Mouse (Mus musculus): ENCODE measurements around the gene Arvcf.

Gene Arvcf

DNA sequence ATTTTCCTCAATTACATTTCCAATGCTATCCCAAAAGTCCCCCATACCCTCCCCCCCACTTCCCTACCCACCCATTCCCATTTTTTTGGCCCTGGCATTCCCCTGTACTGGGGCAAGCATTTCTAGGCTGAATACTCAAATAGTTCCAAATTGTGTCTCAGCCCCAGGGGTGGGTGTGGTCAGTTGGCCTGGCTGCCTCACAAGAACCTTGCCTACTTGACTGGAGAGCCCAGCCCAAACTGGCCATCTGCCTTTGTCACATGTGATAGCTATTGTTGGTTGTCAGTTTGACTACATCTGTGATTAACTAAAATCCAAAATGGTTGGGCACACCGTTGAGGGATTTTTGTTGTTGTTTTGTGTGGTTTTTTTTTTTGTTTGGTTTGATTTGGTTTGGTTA is 9.0 kb downstream of the Arvcf start:
- no peak for DNase-seq

DNA sequence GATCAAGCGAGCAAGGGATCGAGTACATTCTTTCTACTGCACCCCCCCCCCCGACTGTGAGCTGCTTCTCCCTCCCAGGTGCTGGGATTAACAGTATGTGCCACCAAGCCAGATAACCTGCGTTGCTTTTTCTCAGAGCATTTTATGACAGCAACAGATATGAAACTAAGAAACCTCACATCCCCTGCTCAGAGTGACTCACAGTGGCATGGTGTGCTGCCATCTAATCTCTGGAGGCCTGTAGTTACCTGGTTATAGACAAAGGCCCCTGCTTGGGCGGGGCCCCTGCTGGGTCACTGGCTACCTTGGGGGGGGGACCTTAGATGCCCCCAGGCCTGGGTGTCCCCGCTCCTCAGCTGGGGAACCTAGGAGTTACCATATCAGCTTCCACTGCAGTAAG is 10.0 kb downstream of the Arvcf start:
- DNase-seq = no peak

DNA sequence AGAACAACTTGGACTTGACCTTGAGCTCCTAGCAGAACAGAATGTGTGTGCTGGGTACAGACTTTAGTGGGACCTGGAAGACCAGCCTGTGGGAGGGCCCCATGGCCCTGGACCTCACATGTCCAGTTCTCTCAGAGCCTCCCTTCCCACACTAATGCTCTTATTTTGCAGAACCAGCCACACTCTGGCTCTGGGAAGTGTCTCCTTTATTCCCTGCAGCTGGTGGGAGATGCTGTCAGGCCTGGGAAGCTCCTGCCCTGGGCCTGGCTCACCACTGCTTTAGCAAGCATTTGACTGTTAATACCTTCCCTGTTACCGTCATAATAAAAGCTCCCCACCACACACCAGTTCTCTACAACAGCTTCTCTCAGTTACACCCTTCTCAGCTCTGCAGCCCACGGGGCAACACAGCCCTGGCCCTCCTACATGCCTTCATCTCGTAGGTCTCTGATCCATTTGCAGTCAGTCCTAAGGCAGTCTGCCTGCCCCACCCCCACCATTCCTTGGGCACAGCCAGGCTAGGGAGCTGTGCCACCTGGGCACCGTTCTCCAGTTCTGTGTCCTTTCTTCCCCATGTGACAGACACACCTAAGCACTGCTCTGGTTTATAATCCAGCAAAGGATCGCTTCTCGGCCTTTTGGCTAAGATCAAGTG is 12.3 kb downstream of the Arvcf start:
- peak; percentile 81 for DNase-seq

DNA sequence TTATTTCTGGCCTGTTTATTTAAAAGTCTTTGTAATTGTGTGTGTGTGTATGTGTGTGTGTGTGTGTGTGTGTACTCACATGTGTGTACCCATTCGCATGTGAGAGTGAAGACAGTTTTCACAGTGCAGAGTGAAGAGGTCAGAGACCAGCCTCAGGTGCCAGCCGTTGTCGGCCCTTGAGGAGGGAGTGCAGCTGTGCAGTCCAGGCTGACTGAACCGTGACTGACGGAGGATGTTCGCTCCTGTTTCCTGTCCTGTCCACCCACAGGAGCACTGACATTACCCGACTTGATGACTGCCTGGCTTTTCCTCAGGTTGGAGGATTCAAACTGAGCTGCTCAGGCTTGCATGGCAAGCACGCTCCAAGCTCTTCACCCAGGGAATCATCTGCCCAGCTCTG is 15.0 kb downstream of the Arvcf start:
- DNase-seq = no peak

DNA sequence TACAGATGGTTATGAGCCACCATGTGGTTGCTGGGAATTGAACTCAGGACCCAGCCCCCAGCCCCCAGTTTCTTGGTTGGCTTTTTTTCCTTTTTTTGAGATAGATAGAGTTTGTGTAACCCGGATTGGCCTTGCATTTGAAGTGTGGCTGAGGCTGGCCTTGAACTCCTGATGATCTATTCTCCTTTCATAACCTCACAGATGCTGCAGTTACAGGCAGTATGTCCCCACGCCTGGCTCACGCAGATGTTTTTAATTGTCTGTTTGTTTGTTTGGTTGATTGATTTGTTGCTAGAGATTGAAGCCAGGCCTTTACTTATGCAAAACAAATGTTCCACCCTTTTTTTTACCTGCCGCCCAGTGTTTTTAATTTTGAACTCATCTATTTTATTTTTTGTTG is 18.9 kb downstream of the Arvcf start:
- DNase-seq = no peak

DNA sequence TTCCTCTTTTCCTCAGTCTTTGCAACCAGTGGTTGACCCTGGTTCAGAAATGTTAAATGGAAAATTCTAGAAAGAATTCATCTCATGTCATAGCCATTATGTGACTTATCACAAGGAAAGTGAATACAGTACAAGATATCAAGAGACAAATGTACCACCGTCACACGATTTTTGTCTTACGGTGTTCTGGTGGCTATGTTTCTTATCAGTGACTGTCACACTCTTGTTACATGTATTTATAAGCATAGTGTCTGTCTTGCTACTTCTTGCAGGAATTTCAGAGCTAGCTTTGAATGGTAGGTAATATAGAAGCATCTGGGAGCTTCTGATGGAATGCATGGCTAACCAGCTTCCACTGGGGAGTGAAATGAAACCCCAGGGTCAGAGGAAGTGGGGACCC is 22.2 kb downstream of the Arvcf start:
- no peak for DNase-seq

DNA sequence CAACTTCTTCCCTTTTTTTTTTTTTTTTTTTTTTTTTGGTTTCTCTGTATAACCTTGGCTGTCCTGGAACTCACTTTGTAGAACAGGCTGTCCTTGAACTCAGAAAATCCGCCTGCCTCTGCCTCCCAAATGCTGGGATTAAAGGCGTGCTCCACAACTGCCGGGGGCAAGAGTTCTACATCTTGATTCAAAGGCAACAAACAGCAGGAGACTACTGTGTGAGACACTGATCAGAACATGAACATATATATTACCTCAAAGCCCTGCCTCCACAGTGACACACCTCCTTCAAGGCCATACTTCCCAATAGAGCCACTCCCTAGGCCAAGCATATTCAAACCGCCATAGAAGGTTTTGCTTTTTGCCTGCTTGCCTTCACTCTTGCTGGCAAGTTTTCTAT is 25.6 kb downstream of the Arvcf start:
- no peak for DNase-seq

DNA sequence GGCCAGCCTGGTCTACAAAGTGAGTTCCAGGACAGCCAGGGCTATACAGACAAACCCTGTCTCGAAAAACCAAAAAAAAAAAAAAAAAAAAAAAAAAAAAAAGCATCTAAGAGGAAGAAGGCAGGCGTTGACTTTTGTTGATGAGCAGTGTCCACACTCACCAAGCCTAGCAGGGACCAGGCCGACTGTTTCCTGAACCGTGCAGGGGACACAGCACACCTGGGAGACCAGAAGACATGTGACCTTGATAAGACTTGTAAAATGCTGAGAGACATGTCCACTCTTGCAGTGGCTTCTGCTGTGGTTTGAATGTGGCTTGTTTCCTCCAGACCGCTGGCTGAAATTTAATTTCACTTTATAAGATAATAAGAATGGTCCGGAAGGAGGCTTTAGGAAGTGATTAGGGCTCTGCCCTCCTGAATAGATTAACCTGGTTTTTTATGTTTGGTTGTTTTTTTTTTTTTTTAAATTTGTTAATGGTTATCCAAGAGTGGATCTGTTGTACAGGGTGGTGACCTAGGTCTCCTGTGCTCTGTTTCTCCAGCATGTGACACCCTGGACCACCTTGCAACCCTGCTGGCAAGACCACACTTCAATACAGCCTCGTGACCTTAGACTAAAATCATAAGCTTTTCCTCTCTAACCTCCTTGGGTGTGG is 28.4 kb downstream of the Arvcf start:
- DNase-seq = no peak

DNA sequence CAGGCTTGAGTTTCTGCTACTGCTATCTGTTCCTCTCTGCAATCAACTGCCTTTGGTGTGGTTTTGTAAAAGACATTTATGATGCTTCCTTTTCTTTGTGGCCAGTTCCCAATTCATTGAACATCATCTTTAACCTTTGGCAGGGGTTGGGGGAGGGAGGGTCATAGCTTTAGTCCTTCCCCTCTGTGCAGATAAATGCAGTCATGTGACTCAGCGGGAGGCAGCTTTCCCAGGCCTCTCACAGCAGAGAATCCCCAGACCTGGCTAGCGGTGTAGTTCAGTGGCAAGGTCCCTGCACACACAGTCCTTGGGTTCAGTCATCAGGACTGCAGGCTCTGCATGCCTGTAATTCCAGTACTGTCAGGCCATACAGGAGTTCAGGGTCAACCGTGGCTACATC is 29.2 kb downstream of the Arvcf start:
- no peak for DNase-seq

DNA sequence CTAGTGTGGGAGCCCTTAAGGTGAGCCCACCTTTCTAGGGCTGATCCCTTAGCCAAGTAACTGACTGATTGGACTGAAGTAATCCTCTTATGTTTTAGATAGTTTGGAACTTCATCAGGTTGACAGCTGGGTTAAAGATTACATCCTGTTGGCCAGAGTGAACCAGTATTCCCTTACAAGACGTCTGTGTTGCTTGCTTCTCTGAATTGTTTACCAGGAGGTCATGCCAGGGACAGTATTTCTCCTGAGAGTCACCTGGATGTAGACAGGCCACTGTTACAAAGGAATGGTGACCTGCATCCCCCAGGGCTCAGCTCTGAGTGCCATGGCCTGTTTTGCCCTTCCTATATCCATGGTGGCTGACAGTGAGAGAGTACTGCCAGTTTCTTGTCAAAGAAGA is 30.5 kb downstream of the Arvcf start:
- DNase-seq = no peak

DNA sequence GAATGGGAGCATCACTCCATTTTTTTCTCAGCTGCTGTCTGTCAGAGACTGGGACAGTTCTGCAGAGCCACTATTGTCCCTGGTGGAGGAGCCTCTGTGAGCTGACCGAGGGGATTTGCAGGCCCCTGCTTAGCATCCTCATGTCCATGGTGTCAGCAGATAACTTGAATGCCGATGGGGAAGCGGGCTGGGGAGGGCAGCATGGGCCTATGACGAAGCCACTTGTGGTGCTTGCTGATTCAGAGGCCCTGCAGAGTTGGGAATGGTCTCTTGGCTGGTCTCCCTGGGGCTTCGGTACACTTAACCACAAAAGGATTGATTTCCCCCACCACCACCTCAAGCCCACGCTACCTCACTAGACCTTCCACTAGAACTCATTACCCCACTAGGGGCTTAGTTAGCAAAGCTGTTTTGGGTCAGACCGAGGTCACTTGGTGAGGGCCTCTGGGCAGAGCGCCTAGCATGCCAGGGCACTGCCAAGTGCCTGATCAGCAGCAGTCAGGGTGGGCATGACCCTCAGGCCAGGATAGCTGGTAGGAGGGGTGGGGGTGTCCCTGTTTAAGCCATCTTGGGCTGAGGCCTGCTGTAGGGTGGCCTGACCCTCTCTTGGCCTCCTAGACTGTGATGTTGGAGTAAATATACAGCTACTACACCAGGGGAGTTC is 31.5 kb downstream of the Arvcf start:
- DNase-seq = peak; percentile 23

DNA sequence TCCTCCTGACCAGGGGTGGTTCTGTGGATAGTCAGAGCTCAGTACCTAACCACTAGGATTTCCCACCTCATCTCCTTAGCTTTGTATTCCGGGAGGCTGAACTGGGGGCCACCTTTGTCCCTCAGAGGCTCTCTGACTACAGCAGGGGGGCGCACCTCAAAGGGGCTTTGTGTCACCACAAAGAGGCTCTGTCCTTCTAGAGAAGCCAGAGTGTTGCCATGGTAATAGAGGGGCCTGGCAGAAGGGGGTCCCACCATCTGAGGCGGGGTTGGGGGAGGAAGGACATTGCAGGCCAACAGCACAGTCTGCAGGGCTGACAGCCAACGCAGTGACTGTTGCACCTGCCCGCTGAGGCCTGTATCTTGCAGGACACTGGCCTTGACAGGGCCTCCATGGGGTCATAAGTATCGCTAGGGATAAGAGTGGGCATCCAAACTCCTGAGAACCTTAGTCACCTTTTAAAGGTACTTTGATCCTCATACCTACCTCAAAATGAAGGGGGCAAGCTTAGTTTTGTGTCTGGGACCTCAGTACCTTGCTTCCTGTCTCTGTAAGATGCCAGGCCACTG is 32.6 kb downstream of the Arvcf start:
- DNase-seq = peak; percentile 33

DNA sequence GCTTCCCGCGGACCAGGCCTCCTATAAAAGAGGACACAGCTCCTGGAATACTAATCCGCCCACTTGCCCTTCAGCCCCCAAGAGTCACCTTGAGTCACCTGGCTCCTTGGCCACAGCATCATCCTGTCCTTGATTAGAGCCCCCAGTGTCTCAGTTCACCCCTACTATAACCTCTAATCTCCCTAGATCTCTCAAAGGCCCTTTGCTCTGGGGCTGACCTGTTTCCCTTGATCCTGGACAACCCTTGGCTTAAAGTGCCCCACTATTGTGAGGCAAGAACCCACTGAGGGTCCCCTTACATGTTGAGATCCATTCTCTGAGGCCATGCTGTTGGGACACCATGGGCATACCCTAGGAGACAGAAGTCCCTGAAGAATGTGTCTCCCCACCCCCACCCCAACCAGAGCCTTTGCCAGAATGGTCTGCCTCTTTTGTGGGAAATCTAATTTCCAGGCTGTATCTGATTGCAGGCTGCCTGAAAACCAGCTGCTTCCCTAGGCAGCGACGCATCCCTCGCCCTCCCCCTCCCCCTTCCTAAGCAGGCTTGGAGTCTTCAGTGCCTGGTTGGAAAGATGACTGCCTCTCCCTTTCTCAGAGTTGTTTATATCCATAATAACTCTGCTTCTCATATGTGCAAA is 33.8 kb downstream of the Arvcf start:
- no peak for DNase-seq

DNA sequence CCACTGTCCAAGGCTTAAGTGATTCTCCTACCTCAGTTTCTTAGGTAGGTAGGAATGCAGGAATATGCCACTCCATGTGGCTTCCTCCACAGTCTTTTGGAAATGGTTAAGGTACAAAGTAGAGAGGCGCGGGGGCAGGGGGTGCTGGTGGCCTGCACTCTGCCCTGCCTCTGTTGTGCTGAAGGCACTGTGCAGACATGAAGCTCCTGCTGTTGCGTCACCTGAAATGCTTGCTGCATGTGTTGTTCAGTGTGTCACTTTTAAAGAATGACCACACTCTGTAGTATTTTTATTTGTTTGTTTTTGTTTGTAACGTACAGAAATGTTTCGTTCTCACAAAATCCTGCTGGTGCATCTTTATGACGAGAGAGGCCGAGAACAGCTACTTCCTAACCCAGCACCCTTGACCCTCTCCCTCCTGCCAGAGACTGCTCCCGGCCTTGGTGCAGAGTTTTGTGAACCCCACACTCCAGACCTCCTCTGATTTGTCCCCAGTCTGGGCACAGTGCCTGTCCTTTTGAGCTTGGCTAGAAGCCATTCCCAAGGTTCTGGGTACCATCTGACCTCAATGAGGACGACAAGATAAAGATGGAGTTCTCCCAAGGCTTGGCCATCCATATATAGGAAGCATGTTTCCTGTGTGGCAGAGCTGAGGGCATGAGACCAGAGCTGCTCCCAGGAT is 35.2 kb downstream of the Arvcf start:
- peak; percentile 76 for DNase-seq

DNA sequence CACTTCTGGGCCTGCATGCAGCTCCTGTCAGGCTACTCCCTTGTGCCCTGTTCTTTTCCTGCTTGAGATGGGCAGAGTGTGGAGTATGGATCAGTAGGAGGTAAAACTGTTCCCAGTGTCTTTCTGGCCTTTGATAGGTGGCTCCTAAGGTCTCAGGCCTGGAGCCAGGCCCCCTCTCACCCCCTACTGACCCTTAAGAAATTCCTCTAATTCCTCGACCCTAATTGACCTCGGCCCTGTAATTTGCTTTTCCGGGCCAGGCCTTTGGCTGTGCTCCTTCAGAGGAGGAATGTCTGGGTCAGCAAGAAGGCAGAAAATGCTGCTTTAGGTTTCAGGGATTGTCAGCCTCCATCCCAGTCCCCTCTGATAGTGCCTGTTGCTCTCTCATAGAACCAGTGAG is 35.8 kb downstream of the Arvcf start:
- DNase-seq = no peak

DNA sequence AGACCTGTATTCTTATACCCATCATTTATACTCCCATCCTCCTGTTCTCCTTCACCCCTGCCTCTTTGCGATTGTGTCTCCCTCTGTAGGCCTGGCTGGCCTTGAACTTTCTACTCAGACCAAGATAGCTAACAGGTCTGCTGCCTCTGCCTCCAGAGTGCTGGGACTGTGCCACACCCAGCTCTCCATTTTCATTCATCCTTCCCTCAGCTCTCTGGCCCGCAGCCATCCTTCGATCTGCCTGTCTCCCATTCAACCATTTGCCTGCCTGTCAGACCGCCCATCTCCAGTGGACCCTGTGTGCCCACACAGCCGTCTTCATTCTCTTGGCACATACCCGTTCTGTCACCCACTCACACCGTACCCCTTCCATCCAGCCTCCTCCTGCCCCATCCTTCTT is 36.2 kb downstream of the Arvcf start:
- DNase-seq = peak; percentile 52

DNA sequence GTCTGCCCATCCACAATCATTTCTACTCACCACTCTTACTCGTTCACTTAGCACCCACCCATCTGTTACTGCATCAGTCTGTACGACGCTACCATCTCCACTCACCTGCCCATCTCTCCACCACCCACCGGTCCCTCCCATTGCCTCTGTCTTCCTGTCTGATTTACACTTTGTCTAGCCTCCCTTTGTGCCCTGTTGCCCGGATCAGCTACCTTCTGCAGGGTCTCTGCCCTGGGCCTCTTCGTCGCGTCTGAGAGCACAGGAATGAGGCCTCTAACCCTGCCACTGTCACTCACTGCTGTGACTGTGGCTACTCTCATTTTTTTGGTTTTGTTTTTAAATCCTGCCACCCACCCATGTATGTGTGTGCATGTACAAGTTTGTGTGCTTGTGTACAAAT is 36.7 kb downstream of the Arvcf start:
- DNase-seq = no peak

DNA sequence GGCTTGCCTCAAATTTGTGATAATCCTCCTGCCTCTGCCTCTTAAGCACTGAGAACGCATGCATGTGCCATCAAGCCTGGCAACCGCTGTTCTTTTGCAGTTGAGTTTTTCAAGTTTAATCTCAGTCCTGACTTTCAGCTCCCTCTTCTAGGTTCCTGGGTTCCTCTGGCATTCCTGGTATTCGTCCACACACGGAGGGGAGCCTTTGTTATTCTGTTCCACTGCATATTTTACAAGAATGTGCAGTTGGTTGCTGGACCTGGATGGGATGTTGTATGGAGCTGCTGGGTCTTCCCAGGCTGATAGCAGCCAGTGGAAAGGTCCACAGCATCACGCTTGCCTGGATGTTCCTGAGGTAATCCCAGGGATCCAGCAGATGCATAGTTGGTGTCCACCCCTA is 37.4 kb downstream of the Arvcf start:
- no peak for DNase-seq

DNA sequence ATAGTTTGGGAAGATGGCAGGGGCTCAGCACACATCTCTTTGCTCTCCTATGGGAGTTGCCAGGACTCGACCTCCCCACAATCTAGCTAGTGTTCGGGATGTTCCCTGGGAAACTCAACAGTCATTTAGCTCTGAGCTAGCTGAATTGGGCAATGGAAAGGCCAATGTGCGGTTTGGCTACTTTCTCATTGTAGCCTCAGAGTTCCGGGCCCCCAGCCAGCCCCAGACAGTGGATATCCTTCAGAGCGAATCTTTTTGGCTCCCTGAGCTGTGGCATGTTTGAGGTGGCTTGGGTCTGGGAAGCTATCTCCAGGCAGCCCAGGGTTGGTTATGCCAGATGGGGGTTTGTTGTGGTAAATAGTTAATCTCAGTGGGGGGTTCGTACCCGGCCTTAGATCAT is 38.5 kb downstream of the Arvcf start:
- DNase-seq = peak; percentile 57

DNA sequence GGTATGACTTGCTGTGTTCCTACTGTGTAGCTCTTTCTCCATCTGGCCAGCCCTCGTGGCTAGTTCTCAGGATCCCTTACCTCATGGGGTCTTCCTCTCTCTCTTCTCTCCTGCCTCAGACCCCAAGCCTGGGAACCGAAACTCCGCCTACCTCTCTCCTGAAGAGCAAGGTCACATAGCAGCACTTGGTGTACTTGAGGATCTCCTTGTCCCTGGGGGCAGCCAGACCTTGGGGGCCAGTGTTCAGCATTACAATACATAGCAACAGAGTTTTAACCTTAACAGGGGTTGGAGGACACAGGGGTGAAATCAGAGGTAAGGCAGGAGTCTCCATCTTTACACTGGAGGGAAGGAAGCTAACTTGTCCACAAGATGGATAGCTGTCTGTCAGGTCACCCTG is 39.0 kb downstream of the Arvcf start:
- peak; percentile 24 for DNase-seq

DNA sequence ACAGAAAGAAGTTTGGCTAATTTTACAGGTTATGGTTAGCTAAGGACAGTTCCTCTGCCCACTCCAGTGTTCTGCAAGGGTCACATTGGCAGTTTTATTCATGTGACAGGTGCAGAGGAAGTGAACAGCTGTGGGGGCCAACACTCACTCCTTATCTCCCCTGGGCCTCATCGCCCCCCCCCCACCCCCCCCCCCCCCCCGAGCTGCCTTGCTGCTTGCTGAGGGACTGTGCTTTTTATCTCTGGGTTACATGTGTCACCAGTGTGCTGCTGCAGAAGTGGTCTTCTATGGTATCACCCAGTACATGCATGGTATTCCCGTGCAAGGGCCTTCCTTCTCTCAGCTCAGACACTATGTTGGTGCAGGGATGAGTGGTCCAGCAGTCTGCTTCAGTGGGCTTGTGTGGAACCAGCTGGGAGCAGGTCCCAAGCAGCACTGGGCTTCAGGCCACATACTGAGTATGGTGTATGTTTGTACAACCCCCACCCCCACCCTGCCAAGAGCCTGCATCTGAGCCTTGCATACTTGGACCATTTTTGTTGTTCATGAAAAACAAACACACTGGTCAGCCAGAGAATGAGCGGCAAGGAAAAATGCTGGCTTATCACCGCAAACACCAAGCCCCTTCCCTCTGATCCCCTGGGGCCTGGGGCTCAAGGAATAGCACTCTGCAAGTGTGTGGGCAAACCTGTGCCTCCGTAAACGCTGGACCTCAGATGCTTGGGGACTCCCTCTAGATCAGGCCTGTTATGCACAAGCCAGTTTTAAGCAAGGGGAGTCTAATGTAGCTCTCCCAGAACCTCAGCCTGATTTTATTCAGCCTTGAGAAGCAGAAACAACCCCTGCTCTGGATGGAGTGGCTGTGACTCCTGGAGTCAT is 40.0 kb downstream of the Arvcf start:
- no peak for DNase-seq

Data from cerebellum, adult 9-11 months (tissue).